18 mouse cellular contexts compared by ENCODE assay signal in the genomic region with DNA sequence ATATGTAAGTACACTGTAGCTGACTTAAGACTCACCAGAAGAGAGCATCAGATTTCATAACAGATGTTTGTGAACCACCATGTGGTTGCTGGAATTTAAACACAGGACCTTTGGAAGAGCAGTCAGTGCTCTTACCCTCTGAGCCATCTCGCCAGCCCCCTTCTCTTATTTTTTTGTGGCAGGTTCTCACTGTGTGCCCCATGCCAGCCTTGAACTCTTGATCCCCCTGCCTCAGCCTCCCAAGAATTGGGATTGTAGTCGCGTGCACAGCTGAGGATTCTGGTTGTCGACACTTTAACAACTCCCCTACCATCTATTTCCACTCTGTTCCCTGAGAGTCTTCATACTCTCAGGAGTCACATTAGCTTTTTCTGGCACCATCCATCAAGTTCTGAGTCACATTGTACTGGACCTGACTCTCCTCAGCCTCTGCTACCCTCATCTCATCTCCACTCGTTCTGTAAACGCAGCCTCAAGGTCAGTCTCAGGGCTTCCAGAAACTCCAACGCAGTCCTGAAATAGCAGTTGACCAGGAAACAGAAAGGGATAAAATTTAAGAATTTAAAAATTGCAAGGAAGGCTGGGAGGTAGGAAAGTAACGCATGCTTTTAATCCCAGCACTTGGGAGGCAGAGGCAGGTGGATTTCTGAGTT.
"Had no signal": no experiment of that assay in that cellular context is flagged by ENCODE, and none has a peak within 500 bp of the region (broad histone marks: within the 10 kb centered on the region; RNA-seq: fewer than 3 reads in every experiment).

No protein-coding gene starts in this region.

- H3K4me3 ChIP-seq: kidney, embryonic 15.5 days; limb, embryonic 10.5 days; limb, embryonic 13.5 days; liver, embryonic 12.5 days; liver, embryonic 15.5 days; lung, embryonic 15.5 days; megakaryocyte, embryonic 14.5 days; midbrain, embryonic 10.5 days; midbrain, embryonic 13.5 days had no signal

- DNase-seq: kidney, adult 8-10 months; kidney, postnatal 10 days; kidney, postnatal 36 days; liver; lung, adult 18-20 months; lung, postnatal 10 days; lung, postnatal 36 days; thymus, postnatal 25 days had no signal

- H3K9me3 ChIP-seq: kidney, embryonic 15.5 days; limb, embryonic 10.5 days; limb, embryonic 13.5 days; liver, embryonic 12.5 days; liver, embryonic 15.5 days; lung, embryonic 15.5 days; megakaryocyte, embryonic 14.5 days; midbrain, embryonic 10.5 days; midbrain, embryonic 13.5 days had no signal

- H3K36me3 ChIP-seq: kidney, embryonic 15.5 days; limb, embryonic 13.5 days; liver, embryonic 12.5 days; liver, embryonic 15.5 days; lung, embryonic 15.5 days; midbrain, embryonic 10.5 days; midbrain, embryonic 13.5 days had no signal

- H3K4me1 ChIP-seq: lung, embryonic 15.5 days had no signal

- ATAC-seq: liver, embryonic 12.5 days; midbrain, embryonic 13.5 days; midbrain, embryonic 16.5 days had no signal

- H3K27me3 ChIP-seq: kidney, embryonic 15.5 days; limb, embryonic 13.5 days; liver, embryonic 15.5 days; lung, embryonic 15.5 days; midbrain, embryonic 13.5 days had no signal

- H3K27ac ChIP-seq: kidney, embryonic 15.5 days; limb, embryonic 10.5 days; limb, embryonic 13.5 days; liver, embryonic 12.5 days; liver, embryonic 15.5 days; lung, embryonic 15.5 days; midbrain, embryonic 10.5 days; midbrain, embryonic 13.5 days had no signal

- H3K9ac ChIP-seq: kidney, embryonic 15.5 days; limb, embryonic 13.5 days; liver, embryonic 12.5 days; liver, embryonic 15.5 days; lung, embryonic 15.5 days; midbrain, embryonic 13.5 days had no signal

- H3K4me2 ChIP-seq: kidney, embryonic 15.5 days; limb, embryonic 13.5 days; liver, embryonic 12.5 days; liver, embryonic 15.5 days; lung, embryonic 15.5 days; midbrain, embryonic 13.5 days had no signal
